Mouse (Mus musculus) adrenal gland, postnatal 4 days (tissue): ENCODE measurements around the gene Kbtbd12. TPM values are rescaled to one million over a fixed set of nuclear protein-coding genes. Genes with fewer than 3 reads are reported as not detected.

Experiments
- DNase-seq, 2 experiments: peaks; one replicate each; pipeline ENCODE4 v3.0.0; 2021 to 2022; ENCODE audit warnings: low spot score in 2 of 2, mixed read lengths in 2 of 2
- total RNA-seq, 2 experiments: library from RNA; stranded (reverse); gene quantifications; 2 replicates each; pipeline ENCODE4 v1.2.3; 2021

The Kbtbd12 gene
- total RNA-seq, 2 experiments from 2014 or later: 0.45 to 1.3 TPM

GRCm38 (mm10) chr6:88502030-88502970 is 135.4 kb downstream of the Kbtbd12 start:
- no peak for DNase-seq

GRCm38 (mm10) chr6:88500405-88500767 is 137.4 kb downstream of the Kbtbd12 start:
- no peak for DNase-seq

GRCm38 (mm10) chr6:88499481-88500404 is 138.0 kb downstream of the Kbtbd12 start:
- no peak for DNase-seq

Other genes starting within 250 kb of the Kbtbd12 start
- 10 to 100 TPM; 21.2 to 24.1 TPM for gene Eefsec, start 191.4 kb downstream of the Kbtbd12 start, total RNA-seq
- 10 to 100 TPM; 34.1 to 38.4 TPM for gene Ruvbl1, start 172.5 kb downstream of the Kbtbd12 start, total RNA-seq
- gene Sec61a1, start 119.0 kb downstream of the Kbtbd12 start, total RNA-seq: 100 to 1,000 TPM; 215 to 222 TPM
- 10 to 100 TPM; 83.6 to 88.1 TPM for gene Mgll, start 86.5 kb upstream of the Kbtbd12 start, total RNA-seq
- 10 to 100 TPM; 44.2 to 46.2 TPM for gene Abtb1, start 204.0 kb upstream of the Kbtbd12 start, total RNA-seq
- 10 to 100 TPM; 60.1 to 62.8 TPM for gene Podxl2, start 237.1 kb upstream of the Kbtbd12 start, total RNA-seq